Mouse (Mus musculus): Measurements from ENCODE around the gene Gm12790. TPM values are rescaled to one million over a fixed set of nuclear protein-coding genes. Genes with fewer than 3 reads are reported as not detected.
"Not testable (repeated sequence)": the region's sequence is repeated elsewhere in the genome, so short reads cannot be mapped to it uniquely, and the experiment has no call there.

Gm12790 gene
- total RNA-seq (2014; fragmentation: Nextera tagmentation) = not detected in 2 replicates
- total RNA-seq (2017) = not detected in 2 replicates

- not testable (repeated sequence) for ATAC-seq (replicated peaks; ENCODE audit: low FRiP score, low TSS enrichment, poor library complexity, severe bottlenecking)
These were observed at the start of gene Gm12790 for GRCm38 (mm10) chr4:101980949-101981348. TSS of gene Gm12790 (minus strand) at chr4:101981049.

- ATAC-seq (replicated peaks; ENCODE audit: low FRiP score, low TSS enrichment, poor library complexity, severe bottlenecking) = no peak
These were observed 45.8 kb upstream of the Gm12790 start for GRCm38 (mm10) chr4:102026619-102027018.

- peak; percentile 96 for ATAC-seq (replicated peaks; ENCODE audit: low FRiP score, low TSS enrichment, poor library complexity, severe bottlenecking)
These were observed 17.5 kb upstream of the Gm12790 start for GRCm38 (mm10) chr4:101998267-101998922.

- no peak for ATAC-seq (replicated peaks; ENCODE audit: low FRiP score, low TSS enrichment, poor library complexity, severe bottlenecking)
These were observed 16.6 kb upstream of the Gm12790 start for GRCm38 (mm10) chr4:101997426-101997825.

GRCm38 (mm10) chr4:101986326-101986725 is 5.5 kb upstream of the Gm12790 start, which contains the start of gene Gm12789:
TSS of gene Gm12789 (plus strand) at chr4:101986626.
- ATAC-seq (replicated peaks; ENCODE audit: low FRiP score, low TSS enrichment, poor library complexity, severe bottlenecking) = not testable (repeated sequence)

- ATAC-seq (replicated peaks; ENCODE audit: low FRiP score, low TSS enrichment, poor library complexity, severe bottlenecking) = no peak
These were observed 4.8 kb upstream of the Gm12790 start for GRCm38 (mm10) chr4:101985678-101986077.

GRCm38 (mm10) chr4:101940107-101940506 is 40.7 kb downstream of the Gm12790 start, which contains the start of gene Gm12794:
TSS of gene Gm12794 (plus strand) at chr4:101940407.
- not testable (repeated sequence) for ATAC-seq (replicated peaks; ENCODE audit: low FRiP score, low TSS enrichment, poor library complexity, severe bottlenecking)

Other genes starting within 250 kb of the Gm12790 start
- not detected in 2 replicates for gene B020004J07Rik, start 137.0 kb downstream of the Gm12790 start, total RNA-seq (2014; fragmentation: Nextera tagmentation)
- gene B020004J07Rik, start 137.0 kb downstream of the Gm12790 start, total RNA-seq (2017) = not detected in 2 replicates
- not detected in 2 replicates for gene C130073F10Rik, start 87.3 kb downstream of the Gm12790 start, total RNA-seq (2014; fragmentation: Nextera tagmentation)
- gene C130073F10Rik, start 87.3 kb downstream of the Gm12790 start, total RNA-seq (2017) = not detected in 2 replicates
- gene Gm12800, start 71.9 kb downstream of the Gm12790 start, total RNA-seq (2014; fragmentation: Nextera tagmentation) = not detected in 2 replicates
- not detected in 2 replicates for gene Gm12800, start 71.9 kb downstream of the Gm12790 start, total RNA-seq (2017)
- not detected in 2 replicates for gene Gm12794, start 40.6 kb downstream of the Gm12790 start, total RNA-seq (2014; fragmentation: Nextera tagmentation)
- not detected in 2 replicates for gene Gm12794, start 40.6 kb downstream of the Gm12790 start, total RNA-seq (2017)
- gene Gm12789, start 5.6 kb upstream of the Gm12790 start, total RNA-seq (2014; fragmentation: Nextera tagmentation) = not detected in 2 replicates
- not detected in 2 replicates for gene Gm12789, start 5.6 kb upstream of the Gm12790 start, total RNA-seq (2017)
- 15.6 and 18.0 TPM in 2 replicates for gene Pde4b, start 106.5 kb upstream of the Gm12790 start, total RNA-seq (2014; fragmentation: Nextera tagmentation)
- gene Pde4b, start 106.5 kb upstream of the Gm12790 start, total RNA-seq (2017) = 23.9 and 31.7 TPM in 2 replicates